Mouse (Mus musculus) neural tube, embryonic 14.5 days (tissue): ENCODE data around the gene Olfr1394. TPM values are rescaled to one million over a fixed set of nuclear protein-coding genes. Genes with fewer than 3 reads are reported as not detected.
"Not testable (repeated sequence)": the region's sequence is repeated elsewhere in the genome, so short reads cannot be mapped to it uniquely, and the experiment has no call there.

Experiments
- ATAC-seq: fragments of 200-750 bp; cut with Nextera tagmentation; 2 replicates; pipeline ENCODE4 v1.8.0; 2017; ENCODE audit warnings: low read depth, mild to moderate bottlenecking, moderate TSS enrichment, moderate library complexity
- H3K27ac ChIP-seq: fragments of 300-500 bp; sonication (generic); 2 replicates; pipeline ENCODE4 v1.5.1; 2014; ENCODE audit warnings: low read depth, mild to moderate bottlenecking, control low read depth, low read length, moderate library complexity, mixed read lengths
- H3K27me3 ChIP-seq: fragments of 300-500 bp; sonication (generic); 2 replicates; pipeline ENCODE4 v1.6.1; 2014; ENCODE audit warnings: low read length; ENCODE audit not compliant: control insufficient read depth, insufficient read depth
- H3K36me3 ChIP-seq: fragments of 300-500 bp; sonication (generic); 2 replicates; pipeline ENCODE4 v1.6.1; 2014; ENCODE audit warnings: low read length, mixed read lengths; ENCODE audit not compliant: control insufficient read depth, insufficient read depth
- H3K4me1 ChIP-seq: fragments of 300-500 bp; sonication (generic); 2 replicates; pipeline ENCODE4 v1.6.1; 2014; ENCODE audit warnings: low read length; ENCODE audit not compliant: control insufficient read depth, insufficient read depth
- H3K4me2 ChIP-seq: fragments of 300-500 bp; sonication (generic); 2 replicates; pipeline ENCODE4 v1.6.1; 2014; ENCODE audit warnings: mild to moderate bottlenecking, low read depth, low read length, control low read depth
- H3K4me3 ChIP-seq: fragments of 300-500 bp; sonication (generic); 2 replicates; pipeline ENCODE4 v1.5.1; 2014; ENCODE audit warnings: low read depth, low read length, control low read depth, mixed read lengths
- H3K9ac ChIP-seq: fragments of 300-500 bp; sonication (generic); replicated peaks from 2 replicates; pipeline ENCODE4 v1.6.1; 2014; ENCODE audit warnings: low read depth, mild to moderate bottlenecking, control low read depth, low read length, mixed read lengths
- H3K9me3 ChIP-seq: fragments of 300-500 bp; sonication (generic); 2 replicates; pipeline ENCODE4 v1.6.1; 2016; ENCODE audit warnings: low read length; ENCODE audit not compliant: control insufficient read depth
- WGBS: fragments of 180-500 bp; shearing (Covaris S2); extraction: QIAGEN DNeasy Blood & Tissue Kit; methylation state at CpG from one replicate; pipeline ENCODE4 v1.1.7; 2014; 5-methylcytosine and 5-hydroxymethylcytosine counted together
- polyA plus RNA-seq: library from polyadenylated mRNA; unstranded; fragments of >200 nt; fragmentation: Nextera tagmentation; extraction: Ambion mirVana; gene quantifications from 2 replicates; pipeline ENCODE4 v1.2.1, GENCODE M21; 2014

Gene Olfr1394
- polyA plus RNA-seq, 1 experiment from 2014 or later: not detected

GRCm38 (mm10) chr11:49186452-49186851 lies 32.3 kb downstream of the Olfr1394 start:
- no peaks in the 10 kb centered on the region for H3K4me1 ChIP-seq
- no peak overlapping the region for H3K9ac ChIP-seq
- H3K4me3 ChIP-seq: no peak overlapping the region
- H3K9me3 ChIP-seq: no peaks in the 10 kb centered on the region
- H3K36me3 ChIP-seq: no peaks in the 10 kb centered on the region
- WGBS: 89% methylated on average over 6 of the region's 6 CpGs
- ATAC-seq: no peak
- no peaks in the 10 kb centered on the region for H3K27me3 ChIP-seq
- H3K27ac ChIP-seq: no peak overlapping the region
- H3K4me2 ChIP-seq: no peak overlapping the region

GRCm38 (mm10) chr11:49186955-49187488 lies 32.8 kb downstream of the Olfr1394 start, which contains the start of gene Btnl9:
Gene Btnl9, minus strand, starts transcription at chr11:49187159.
- Histone ChIP-seq H3K27ac (no peak within 1 kb of the TSS), H3K4me2 (no peak within 1 kb of the TSS), H3K9me3 (no peaks in the 10 kb centered on the region), H3K36me3 (no peaks in the 10 kb centered on the region), H3K4me3 (no peak within 1 kb of the TSS), H3K4me1 (no peaks in the 10 kb centered on the region), H3K9ac (no peak within 1 kb of the TSS), H3K27me3 (no peaks in the 10 kb centered on the region)
- 80% methylated on average over 8 of the region's 8 CpGs for whole genome bisulfite sequencing
- ATAC-seq: no peak

DNA sequence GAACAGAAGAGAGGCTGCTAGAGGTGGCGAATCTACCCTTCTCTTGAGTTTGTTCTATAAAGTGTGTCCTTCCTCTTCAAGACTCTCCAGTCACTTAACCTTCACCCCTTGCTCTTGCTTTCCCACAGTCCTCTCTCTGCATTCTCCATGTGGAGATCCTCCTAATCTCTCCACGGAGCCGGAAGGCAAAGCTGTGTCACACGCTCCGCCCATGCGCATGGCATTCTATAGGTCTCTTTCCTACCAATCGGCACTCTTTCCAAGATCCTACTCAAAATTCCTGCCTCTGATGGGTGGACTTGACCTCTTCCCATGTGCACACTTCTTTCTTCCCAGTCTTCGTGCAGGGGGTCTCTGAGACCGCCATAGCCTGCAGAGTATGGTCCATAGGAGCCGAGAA lies 33.5 kb downstream of the Olfr1394 start:
- no peaks in the 10 kb centered on the region for H3K4me1 ChIP-seq
- ATAC-seq: no peak
- no peak overlapping the region for H3K27ac ChIP-seq
- no peaks in the 10 kb centered on the region for H3K9me3 ChIP-seq
- WGBS: 79% methylated on average over 10 of the region's 10 CpGs
- no peaks in the 10 kb centered on the region for H3K27me3 ChIP-seq
- H3K36me3 ChIP-seq: no peaks in the 10 kb centered on the region
- H3K4me2 ChIP-seq: no peak overlapping the region
- no peak overlapping the region for H3K4me3 ChIP-seq
- H3K9ac ChIP-seq: no peak overlapping the region

DNA sequence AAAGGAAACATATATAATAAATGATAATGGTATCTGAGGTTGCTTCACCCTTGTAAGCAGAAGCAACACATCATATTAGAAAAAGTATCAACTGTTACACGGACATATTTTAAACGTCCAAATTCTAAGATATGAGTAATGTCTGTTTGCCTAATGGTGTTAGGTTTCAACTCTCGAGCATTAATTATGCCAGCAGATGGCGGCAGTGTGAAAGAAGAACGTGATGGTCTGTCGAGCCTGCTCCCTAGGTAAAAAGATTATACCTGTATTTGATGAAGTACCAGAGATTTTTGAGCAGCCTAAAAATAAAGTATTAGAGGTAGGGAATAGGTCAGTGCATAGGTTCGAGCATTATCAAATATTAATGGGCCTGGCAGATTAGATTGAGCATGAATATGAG lies 35.6 kb downstream of the Olfr1394 start:
- WGBS: 9% methylated on average over 7 of the region's 7 CpGs
- H3K27me3 ChIP-seq: no peaks in the 10 kb centered on the region
- ATAC-seq: no peak
- H3K4me1 ChIP-seq: no peaks in the 10 kb centered on the region
- no peaks in the 10 kb centered on the region for H3K9me3 ChIP-seq
- no peak overlapping the region for H3K9ac ChIP-seq
- H3K4me3 ChIP-seq: no peak overlapping the region
- no peak overlapping the region for H3K4me2 ChIP-seq
- H3K36me3 ChIP-seq: no peaks in the 10 kb centered on the region
- no peak overlapping the region for H3K27ac ChIP-seq

DNA sequence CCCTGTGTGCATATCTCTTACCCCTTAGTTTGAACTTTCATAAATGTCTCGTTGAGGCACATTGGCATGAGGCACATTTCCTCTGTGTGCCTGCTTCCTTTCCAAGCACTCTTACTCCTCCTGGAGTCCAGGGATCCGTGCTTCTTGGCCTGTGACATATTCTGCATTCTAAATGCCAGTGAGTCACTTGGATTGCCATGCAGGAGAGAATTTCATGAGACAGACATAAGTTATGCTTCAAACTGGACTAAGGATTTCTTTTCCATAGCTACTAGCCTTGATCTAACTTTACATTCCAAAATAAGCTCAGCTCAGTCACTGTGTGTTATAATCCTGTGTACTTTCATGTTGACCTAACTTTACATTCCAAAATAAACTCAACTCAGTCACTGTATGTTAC lies 36.9 kb downstream of the Olfr1394 start:
- Histone ChIP-seq H3K36me3 (no peaks in the 10 kb centered on the region), H3K27me3 (no peaks in the 10 kb centered on the region), H3K4me1 (no peaks in the 10 kb centered on the region), H3K9me3 (no peaks in the 10 kb centered on the region), H3K27ac (no peak overlapping the region), H3K4me2 (no peak overlapping the region), H3K9ac (no peak overlapping the region), H3K4me3 (no peak overlapping the region)
- WGBS: 63% methylated on average over 2 of the region's 2 CpGs
- ATAC-seq: no peak

DNA sequence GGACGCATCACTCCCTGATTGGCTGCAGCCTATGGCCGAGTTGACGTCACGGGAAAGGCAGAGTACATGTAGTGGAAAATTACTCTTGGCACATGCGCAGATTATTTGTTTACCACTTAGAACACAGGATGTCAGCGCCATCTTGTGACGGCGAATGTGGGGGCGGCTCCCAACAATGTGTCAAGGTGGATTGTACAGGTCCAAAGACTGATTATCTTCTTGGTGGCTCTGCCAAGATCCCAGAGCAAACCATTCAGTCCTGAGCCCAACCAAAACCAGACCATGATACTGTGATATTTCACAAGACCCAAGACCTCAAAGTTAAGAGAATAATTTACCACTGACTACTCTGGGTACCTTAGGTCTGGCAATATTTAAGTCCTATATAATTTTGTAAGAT lies 40.6 kb downstream of the Olfr1394 start:
- ATAC-seq, H3K9ac ChIP-seq, H3K4me3 ChIP-seq, H3K36me3 ChIP-seq, H3K4me1 ChIP-seq, H3K27me3 ChIP-seq, H3K9me3 ChIP-seq, H3K27ac ChIP-seq, H3K4me2 ChIP-seq: not testable (repeated sequence)
- WGBS: 91% methylated on average over 8 of the region's 9 CpGs

DNA sequence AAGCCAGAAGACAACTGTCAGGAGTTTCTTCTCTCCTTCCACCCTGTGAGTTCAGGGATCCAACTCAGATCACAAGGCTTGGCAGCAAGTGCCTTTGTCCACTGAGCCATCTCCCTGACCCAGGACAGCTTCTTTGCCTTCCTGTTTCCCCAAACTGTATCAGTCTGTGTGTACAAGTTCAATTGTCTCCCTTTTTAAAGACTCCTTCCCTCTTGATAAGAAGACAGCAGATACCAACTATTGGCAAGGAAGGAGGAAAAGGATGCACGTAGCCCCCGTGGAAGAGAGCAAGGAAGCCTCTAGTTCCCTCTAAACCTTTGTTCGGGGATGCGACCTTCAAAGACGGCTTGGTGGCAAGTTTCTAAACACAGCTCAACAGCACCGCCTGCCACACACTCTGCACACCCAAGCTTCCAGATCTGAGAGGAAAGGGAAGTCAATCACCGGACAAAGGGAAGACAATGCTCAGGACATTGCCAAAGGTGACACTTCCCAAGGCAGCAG lies 41.7 kb downstream of the Olfr1394 start:
- Histone ChIP-seq H3K4me3 (no peak overlapping the region), H3K4me2 (no peak overlapping the region), H3K9me3 (no peaks in the 10 kb centered on the region), H3K27ac (no peak overlapping the region; the same call in 1 of the 2 replicates), H3K36me3 (no peaks in the 10 kb centered on the region), H3K27me3 (no peaks in the 10 kb centered on the region), H3K4me1 (no peaks in the 10 kb centered on the region), H3K9ac (no peak overlapping the region)
- ATAC-seq: no peak
- WGBS: 88% methylated on average over 7 of the region's 7 CpGs

DNA sequence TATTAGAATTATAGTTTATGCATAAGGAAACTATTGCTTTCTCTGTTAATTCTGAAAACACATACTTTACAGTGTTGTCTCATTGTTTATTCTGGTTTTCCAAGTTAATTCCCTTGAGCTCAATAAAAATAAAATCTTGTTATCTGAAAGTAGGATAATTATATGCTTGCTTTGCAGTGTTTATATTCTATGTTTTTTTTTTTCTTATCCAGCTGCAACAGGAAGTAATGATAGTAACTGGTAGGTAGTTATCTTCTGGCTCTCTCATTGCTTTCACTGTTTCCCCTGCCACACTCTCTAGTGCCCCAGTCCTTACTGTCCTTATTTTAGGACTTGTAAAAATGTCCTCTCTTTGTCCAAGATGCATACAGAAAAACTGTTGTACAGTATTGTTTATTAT lies 46.5 kb downstream of the Olfr1394 start:
- H3K36me3 ChIP-seq: no peaks in the 10 kb centered on the region
- no peak overlapping the region for H3K4me2 ChIP-seq
- H3K9ac ChIP-seq: no peak overlapping the region
- no peaks in the 10 kb centered on the region for H3K9me3 ChIP-seq
- H3K4me1 ChIP-seq: peaks cover 16% of the 10 kb centered on the region
- no peaks in the 10 kb centered on the region; the same call in 1 of the 2 replicates for H3K27me3 ChIP-seq
- ATAC-seq: no peak
- H3K4me3 ChIP-seq: no peak overlapping the region
- H3K27ac ChIP-seq: no peak overlapping the region

- Histone ChIP-seq H3K9ac (no peak overlapping the region), H3K27ac (no peak overlapping the region), H3K4me1 (peaks cover 16% of the 10 kb centered on the region), H3K9me3 (no peaks in the 10 kb centered on the region), H3K27me3 (no peaks in the 10 kb centered on the region; the same call in 1 of the 2 replicates), H3K4me2 (no peak overlapping the region), H3K36me3 (no peaks in the 10 kb centered on the region), H3K4me3 (no peak overlapping the region)
- ATAC-seq: no peak
Measured at GRCm38 (mm10) chr11:49201142-49201541, 47.0 kb downstream of the Olfr1394 start.
